Mouse (Mus musculus): ENCODE data around the gene Vmn1r217. TPM values are rescaled to one million over a fixed set of nuclear protein-coding genes. Genes with fewer than 3 reads are reported as not detected.

The Vmn1r217 gene
- polyA plus RNA-seq, 1 experiment: not detected

DNA sequence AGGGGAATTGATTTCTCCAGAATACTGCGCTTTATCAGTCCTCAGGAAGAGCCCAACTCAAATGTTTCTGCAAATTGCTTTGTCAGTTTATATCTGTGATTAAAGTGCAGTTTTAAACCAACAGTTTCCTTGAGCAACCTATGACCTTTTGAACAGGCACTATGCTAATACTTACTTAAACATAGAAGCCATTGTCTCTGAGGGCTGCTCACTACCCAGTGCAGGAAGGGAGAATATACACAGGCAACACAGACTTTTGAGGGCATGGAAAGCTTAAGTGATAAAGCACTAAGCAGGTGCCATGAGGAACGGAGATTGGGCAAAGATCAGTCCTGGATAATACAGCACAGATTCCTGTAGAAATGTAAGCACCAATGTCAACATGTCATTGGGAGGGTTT lies 48.7 kb downstream of the Vmn1r217 start:
- no peak for TF ChIP-seq POLR2A (IDR thresholded peaks at IDR 0.05; ENCODE audit: borderline replicate concordance, control insufficient read depth, low read depth, low read length)
- no peak overlapping the region for H3K27ac ChIP-seq (ENCODE audit: control insufficient read depth, insufficient read depth, low read depth, low read length, poor library complexity)
- 78% methylated on average over 2 of the region's 2 CpGs for WGBS
- H3K4me3 ChIP-seq (replicated peaks; ENCODE audit: control insufficient read depth, low read depth, low read length): no peak overlapping the region
- H3K4me1 ChIP-seq (ENCODE audit: control insufficient read depth, insufficient read depth, low read length): no peaks in the 10 kb centered on the region

DNA sequence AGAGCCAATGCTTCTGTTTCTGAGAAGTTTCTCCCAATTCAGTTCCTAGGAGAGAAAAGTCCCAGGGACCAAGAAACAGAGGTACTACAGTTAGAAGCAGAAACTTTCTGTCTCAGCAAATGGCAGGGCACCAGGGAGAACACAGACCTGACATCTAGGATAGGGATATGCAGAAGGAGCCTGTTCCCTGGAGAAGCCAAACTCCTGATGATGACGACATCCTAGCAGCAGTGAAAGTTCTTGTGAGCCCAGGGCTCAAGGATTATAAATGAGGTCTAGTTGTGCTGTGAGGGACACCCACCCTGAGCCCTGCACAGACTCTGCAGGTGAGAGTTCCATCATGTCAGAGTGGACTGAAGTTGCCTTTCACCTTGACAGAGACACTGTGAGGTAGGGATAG lies 50.3 kb downstream of the Vmn1r217 start, which contains the start of gene Vmn1r215:
Gene Vmn1r215, plus strand, starts transcription at position 301 of the 400 bp plus-strand sequence.
- 79% methylated on average over 1 of the region's 1 CpGs for WGBS
- TF ChIP-seq CTCF (IDR thresholded peaks at IDR 0.05; ENCODE audit: control insufficient read depth, insufficient read depth, low read length): no peak
- no peak for TF ChIP-seq POLR2A (IDR thresholded peaks at IDR 0.05; ENCODE audit: borderline replicate concordance, control insufficient read depth, low read depth, low read length)
- H3K4me3 ChIP-seq (replicated peaks; ENCODE audit: control insufficient read depth, low read depth, low read length): no peak within 1 kb of the TSS

DNA sequence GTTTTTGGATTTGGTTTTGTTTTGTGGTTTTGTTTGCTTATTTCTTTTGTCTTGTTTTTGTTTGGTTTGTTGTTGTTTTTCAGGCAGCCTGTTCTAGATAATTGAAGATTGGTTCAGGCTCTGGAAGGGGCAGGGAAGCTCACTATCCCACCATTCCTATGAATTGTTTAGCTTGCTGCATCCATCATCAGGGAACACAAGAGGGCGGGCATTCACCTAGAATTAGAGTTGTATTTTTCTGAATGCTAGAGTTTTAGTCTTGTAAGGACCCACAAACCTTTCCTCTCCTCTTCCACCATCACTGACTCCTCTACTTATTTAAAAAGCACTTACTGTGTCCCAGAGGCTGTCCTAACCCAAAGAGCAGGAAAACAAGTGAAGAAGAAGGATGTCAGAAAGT lies 60.2 kb downstream of the Vmn1r217 start:
- Histone ChIP-seq H3K4me3 (replicated peaks; ENCODE audit: control insufficient read depth, low read depth, low read length) (no peak overlapping the region), H3K4me1 (ENCODE audit: control insufficient read depth, insufficient read depth, low read length) (no peaks in the 10 kb centered on the region), H3K27ac (ENCODE audit: control insufficient read depth, insufficient read depth, low read depth, low read length, poor library complexity) (no peak overlapping the region)
- 46% methylated on average over 1 of the region's 1 CpGs for WGBS
- TF ChIP-seq CTCF (IDR thresholded peaks at IDR 0.05; ENCODE audit: control insufficient read depth, insufficient read depth, low read length) (no peak), POLR2A (IDR thresholded peaks at IDR 0.05; ENCODE audit: borderline replicate concordance, control insufficient read depth, low read depth, low read length) (no peak)

More for the DNA sequence above, 50.3 kb downstream of the Vmn1r217 start, which contains the start of gene Vmn1r215:
- H3K27ac ChIP-seq (ENCODE audit: control insufficient read depth, insufficient read depth, low read depth, low read length, poor library complexity): no peak within 1 kb of the TSS
- H3K4me1 ChIP-seq (ENCODE audit: control insufficient read depth, insufficient read depth, low read length): no peaks in the 10 kb centered on the region

Other genes starting within 250 kb of the Vmn1r217 start
- not detected in 2 replicates for gene Vmn1r212, start 234.0 kb downstream of the Vmn1r217 start, polyA plus RNA-seq (2011; ENCODE audit: insufficient read depth, insufficient read length, low replicate concordance, missing spikeins)
- gene Vmn1r213, start 110.6 kb downstream of the Vmn1r217 start, polyA plus RNA-seq (2011; ENCODE audit: insufficient read depth, insufficient read length, low replicate concordance, missing spikeins): not detected in 2 replicates
- gene Vmn1r214, start 87.8 kb downstream of the Vmn1r217 start, polyA plus RNA-seq (2011; ENCODE audit: insufficient read depth, insufficient read length, low replicate concordance, missing spikeins): not detected in 2 replicates
- not detected in 2 replicates for gene Vmn1r215, start 50.2 kb downstream of the Vmn1r217 start, polyA plus RNA-seq (2011; ENCODE audit: insufficient read depth, insufficient read length, low replicate concordance, missing spikeins)
- 0.22 TPM in 1 of 2 replicates, not detected in the other for gene Vmn1r218, start 14.9 kb upstream of the Vmn1r217 start, polyA plus RNA-seq (2011; ENCODE audit: insufficient read depth, insufficient read length, low replicate concordance, missing spikeins)
- not detected in 2 replicates for gene Vmn1r219, start 41.1 kb upstream of the Vmn1r217 start, polyA plus RNA-seq (2011; ENCODE audit: insufficient read depth, insufficient read length, low replicate concordance, missing spikeins)
- gene Vmn1r220, start 69.7 kb upstream of the Vmn1r217 start, polyA plus RNA-seq (2011; ENCODE audit: insufficient read depth, insufficient read length, low replicate concordance, missing spikeins): not detected in 2 replicates
- not detected in 2 replicates for gene Vmn1r221, start 95.9 kb upstream of the Vmn1r217 start, polyA plus RNA-seq (2011; ENCODE audit: insufficient read depth, insufficient read length, low replicate concordance, missing spikeins)
- not detected in 2 replicates for gene Vmn1r222, start 117.7 kb upstream of the Vmn1r217 start, polyA plus RNA-seq (2011; ENCODE audit: insufficient read depth, insufficient read length, low replicate concordance, missing spikeins)
- not detected in 2 replicates for gene Vmn1r223, start 128.9 kb upstream of the Vmn1r217 start, polyA plus RNA-seq (2011; ENCODE audit: insufficient read depth, insufficient read length, low replicate concordance, missing spikeins)

All from bone marrow, adult 2 months (tissue).